Mouse (Mus musculus): ENCODE measurements at regions not wholly inside any gene's neighbourhood (a gene's known extent, or its start where the extent isn't known, plus 50 kb on each side); places are given as distances from the start of the nearest gene placed in this dataset.

DNA sequence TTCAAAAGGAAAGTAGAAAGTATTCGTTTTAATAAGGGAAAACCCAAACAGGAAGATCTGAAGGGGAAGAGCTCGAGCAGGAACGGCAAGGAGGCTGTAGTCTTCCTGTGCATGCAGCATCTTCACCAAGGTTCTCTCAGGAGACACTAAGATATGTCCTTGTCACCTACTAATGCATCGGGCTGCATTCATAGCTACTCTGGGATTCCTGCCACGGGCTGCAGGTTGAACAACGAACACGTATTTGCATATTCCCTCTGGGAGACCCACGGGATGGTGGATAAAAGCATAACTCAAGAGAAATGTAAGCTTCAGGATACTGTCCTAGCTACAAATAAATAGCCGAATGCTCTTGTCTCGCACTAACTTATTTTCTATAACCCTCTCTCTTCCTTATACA, 197.7 kb downstream of the Gm11361 start:
- TF ChIP-seq CTCF (IDR thresholded peaks at IDR 0.05; ENCODE audit: insufficient read depth, low read depth, low read length), result no peak
- TF ChIP-seq POLR2A (IDR thresholded peaks at IDR 0.05; ENCODE audit: insufficient read depth, low read depth, low read length), result no peak

Data from olfactory bulb, adult 2 months (tissue).